Mouse (Mus musculus) G1E (cell line): ENCODE results near the gene Xcl1. TPM values are rescaled to one million over a fixed set of nuclear protein-coding genes. Genes with fewer than 3 reads are reported as not detected.

Experiments used
- ATAC-seq: 2 replicates; pipeline ENCODE4 v1.8.0; 2016; ENCODE audit warnings: mild to moderate bottlenecking; ENCODE audit not compliant: insufficient number of reproducible peaks, poor library complexity, low FRiP score, severe bottlenecking; ENCODE audit errors: extremely low read depth
- DNase-seq: peaks from one replicate; pipeline ENCODE4 v3.0.0; 2012; ENCODE audit warnings: low spot score
- H3K27me3 ChIP-seq: 2 replicates; pipeline ENCODE4 v1.6.1; 2012; ENCODE audit warnings: mild to moderate bottlenecking, low read length, inconsistent platforms; ENCODE audit not compliant: insufficient read depth
- H3K36me3 ChIP-seq: replicated peaks from 2 replicates; pipeline ENCODE3; 2012; ENCODE audit warnings: mild to moderate bottlenecking, inconsistent platforms
- H3K4me1 ChIP-seq: 2 replicates; pipeline ENCODE4 v1.6.1; 2012; ENCODE audit warnings: low read depth, low read length, inconsistent platforms, mixed read lengths; ENCODE audit not compliant: insufficient read depth
- H3K4me3 ChIP-seq: 2 replicates; pipeline ENCODE4 v1.5.1; 2012; ENCODE audit warnings: low read depth, mild to moderate bottlenecking, inconsistent platforms, low read length, moderate library complexity, mixed read lengths
- H3K9me3 ChIP-seq: replicated peaks from 2 replicates; pipeline ENCODE4 v1.6.1; 2012; ENCODE audit warnings: inconsistent platforms
- CTCF ChIP-seq: IDR thresholded peaks from 2 replicates; pipeline ENCODE4 v1.5.1; 2012; ENCODE audit warnings: low read depth, low read length, inconsistent platforms, mixed read lengths
- GATA1 ChIP-seq: IDR thresholded peaks from 2 replicates; pipeline ENCODE4 v1.6.1; 2012; ENCODE audit warnings: borderline replicate concordance, low read length, inconsistent platforms, mixed read lengths
- GATA2 ChIP-seq: IDR thresholded peaks from 2 replicates; pipeline ENCODE4 v1.6.1; 2012; ENCODE audit warnings: low read depth, low read length, inconsistent platforms, borderline replicate concordance
- POLR2AphosphoS5 ChIP-seq: IDR thresholded peaks from 2 replicates; pipeline ENCODE4 v1.6.1; 2012; ENCODE audit warnings: low read depth, low read length, inconsistent platforms; ENCODE audit not compliant: insufficient replicate concordance
- TAL1 ChIP-seq: conservative IDR thresholded peaks from 2 replicates; pipeline ENCODE4 v1.6.1; 2012; ENCODE audit warnings: low read depth, low read length, inconsistent platforms, mixed read lengths
- polyA plus RNA-seq: library from polyadenylated mRNA; stranded (reverse); fragments of >175 nt; gene quantifications from 2 replicates; pipeline ENCODE4 v1.2.3, GENCODE M21; 2012
- total RNA-seq, 2 experiments: library from RNA; stranded (forward) in 1 of 2; stranded (reverse) in 1 of 2; fragments of 200-1000 nt in 1 of 2; fragments of >200 nt in 1 of 2; fragmentation: Nextera tagmentation in 1 of 2; gene quantifications; 2 replicates each; pipeline ENCODE4 v1.2.3; 2014 to 2017

Xcl1 gene
- total and polyA plus RNA-seq, 3 experiments = not detected

DNA sequence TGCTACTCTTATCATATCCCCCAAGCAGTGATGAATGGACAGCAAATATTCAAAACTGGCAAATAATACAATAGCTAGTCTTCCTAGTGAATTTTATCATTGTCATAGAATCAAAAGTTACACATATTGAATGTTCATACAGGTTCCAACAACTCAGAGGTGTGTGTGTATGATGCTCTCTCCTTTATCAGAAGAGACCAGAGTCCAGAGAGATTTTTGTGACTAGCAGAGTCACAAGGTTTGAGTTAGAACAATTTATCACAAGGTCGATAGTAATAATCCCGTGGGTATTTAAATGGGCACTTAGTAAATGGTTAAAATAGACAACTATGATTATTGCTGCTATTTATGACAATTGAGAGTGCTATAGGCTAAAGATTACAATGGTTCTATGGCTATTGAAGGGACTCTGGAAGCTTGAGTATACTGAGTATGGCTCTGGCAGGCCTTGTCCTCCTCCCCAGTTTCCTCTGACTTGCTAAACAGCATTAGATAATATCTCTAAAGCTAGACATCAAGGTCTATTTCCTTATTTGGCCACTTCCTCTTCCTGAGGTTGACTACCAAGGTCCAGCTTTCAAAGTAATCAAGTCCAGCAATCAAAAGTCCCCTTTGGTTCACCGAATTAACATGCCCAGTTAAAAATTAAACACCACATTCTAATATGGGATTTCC is 21.5 kb upstream of the Xcl1 start:
- peaks cover 6% of the 10 kb centered on the region for H3K9me3 ChIP-seq
- H3K4me3 ChIP-seq = no peak overlapping the region
- DNase-seq (no peak), ATAC-seq (no peak)
- TF ChIP-seq TAL1 (no peak), POLR2AphosphoS5 (no peak), CTCF (no peak), GATA2 (no peak), GATA1 (no peak)
- no peaks in the 10 kb centered on the region for H3K4me1 ChIP-seq
- H3K36me3 ChIP-seq = no peaks in the 10 kb centered on the region
- H3K27me3 ChIP-seq = no peaks in the 10 kb centered on the region

DNA sequence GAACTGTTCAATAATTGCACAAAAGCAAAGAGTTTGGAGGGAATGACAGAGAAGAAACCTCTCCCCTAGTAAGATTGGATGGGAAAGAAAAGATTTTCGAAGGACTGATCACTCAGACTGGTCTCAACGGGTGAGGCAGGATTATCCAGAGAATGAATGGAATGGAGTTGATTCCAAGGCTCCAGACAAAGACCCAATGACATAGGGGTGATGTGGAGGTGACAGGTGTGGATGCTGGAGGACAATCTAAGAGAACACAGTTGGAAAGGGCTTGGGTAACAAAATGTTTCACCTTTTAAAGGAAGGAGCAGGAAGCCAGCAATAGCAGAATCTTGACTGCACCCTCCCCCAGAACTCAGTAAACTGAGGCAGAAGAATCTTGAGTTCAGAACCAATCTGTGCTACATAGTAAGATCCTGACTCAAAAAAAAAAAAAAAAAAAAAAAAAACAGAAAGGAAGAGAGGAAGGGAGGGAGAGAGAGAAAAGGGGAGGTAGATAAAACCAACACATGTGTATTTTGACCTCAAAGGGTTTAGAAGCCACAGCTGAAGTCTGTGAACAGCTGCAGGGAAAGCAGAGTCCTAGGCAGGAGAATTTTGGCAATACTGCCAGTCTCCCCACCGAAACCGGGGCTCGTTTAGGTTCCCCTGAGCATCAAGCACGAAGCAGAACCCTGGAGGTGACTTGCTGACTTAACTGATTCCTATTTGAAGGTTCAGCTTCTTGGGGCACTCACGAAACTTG is 20.3 kb upstream of the Xcl1 start:
- DNase-seq = no peak
- Histone ChIP-seq H3K4me1 (no peaks in the 10 kb centered on the region), H3K4me3 (no peak overlapping the region), H3K36me3 (no peaks in the 10 kb centered on the region), H3K27me3 (no peaks in the 10 kb centered on the region), H3K9me3 (peaks cover 4% of the 10 kb centered on the region; the same call in 1 of the 2 replicates)
- no peak for ATAC-seq
- TF ChIP-seq POLR2AphosphoS5 = no peak
- TF ChIP-seq GATA2 = no peak
- TF ChIP-seq CTCF = no peak
- TF ChIP-seq TAL1 = no peak
- no peak for TF ChIP-seq GATA1

DNA sequence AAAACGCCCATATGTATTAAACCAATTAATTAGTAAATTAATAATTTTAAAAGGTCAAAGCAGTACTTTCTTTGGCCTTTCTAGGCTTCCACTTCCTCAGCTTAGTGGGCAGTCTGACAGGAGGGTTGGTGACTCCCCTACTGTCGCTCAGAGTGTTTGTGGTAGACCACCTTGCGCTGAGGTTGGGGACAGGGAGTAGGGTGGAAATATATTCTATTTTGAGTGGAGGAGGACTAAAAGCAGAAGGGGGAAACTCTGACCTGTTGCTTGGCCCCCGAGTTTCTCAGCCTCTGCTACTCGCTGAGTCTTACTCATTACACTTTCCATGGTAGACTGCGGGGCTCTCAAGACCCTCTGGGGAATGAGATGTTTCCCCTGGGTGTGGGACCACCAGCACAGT is 18.2 kb upstream of the Xcl1 start:
- DNase-seq (no peak), ATAC-seq (no peak)
- peaks cover 4% of the 10 kb centered on the region; the same call in 1 of the 2 replicates for H3K9me3 ChIP-seq
- TF ChIP-seq CTCF = no peak
- no peak for TF ChIP-seq GATA2
- TF ChIP-seq TAL1 = no peak
- no peak for TF ChIP-seq POLR2AphosphoS5
- no peak for TF ChIP-seq GATA1
- H3K4me1 ChIP-seq = no peaks in the 10 kb centered on the region
- H3K27me3 ChIP-seq = no peaks in the 10 kb centered on the region
- no peak overlapping the region for H3K4me3 ChIP-seq
- H3K36me3 ChIP-seq = no peaks in the 10 kb centered on the region

DNA sequence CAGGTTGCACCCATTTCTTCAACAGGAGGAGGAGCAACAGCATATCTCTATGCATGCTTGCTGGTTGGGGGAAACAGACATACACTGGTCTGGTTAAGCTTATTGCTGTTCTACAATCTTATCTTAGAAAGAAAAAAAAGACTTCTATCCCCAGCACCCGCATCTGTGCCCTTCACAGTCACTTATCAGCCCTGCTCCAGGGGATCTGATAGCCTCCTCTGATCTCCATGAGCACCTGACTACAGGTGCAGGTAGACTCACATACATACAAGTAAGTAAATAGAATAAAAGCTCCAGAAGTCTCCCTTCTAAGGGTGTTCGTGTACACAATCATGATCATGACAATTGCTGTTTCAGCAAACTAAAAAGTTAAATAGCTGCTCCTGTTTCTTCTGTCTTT is 733 bp upstream of the Xcl1 start:
- Histone ChIP-seq H3K4me3 (no peak overlapping the region), H3K27me3 (no peaks in the 10 kb centered on the region), H3K9me3 (peaks cover 8% of the 10 kb centered on the region; the same call in 1 of the 2 replicates), H3K4me1 (no peaks in the 10 kb centered on the region), H3K36me3 (no peaks in the 10 kb centered on the region)
- DNase-seq = no peak
- TF ChIP-seq CTCF = no peak
- TF ChIP-seq GATA1 = no peak
- no peak for TF ChIP-seq TAL1
- no peak for TF ChIP-seq GATA2
- TF ChIP-seq POLR2AphosphoS5 = no peak
- no peak for ATAC-seq

DNA sequence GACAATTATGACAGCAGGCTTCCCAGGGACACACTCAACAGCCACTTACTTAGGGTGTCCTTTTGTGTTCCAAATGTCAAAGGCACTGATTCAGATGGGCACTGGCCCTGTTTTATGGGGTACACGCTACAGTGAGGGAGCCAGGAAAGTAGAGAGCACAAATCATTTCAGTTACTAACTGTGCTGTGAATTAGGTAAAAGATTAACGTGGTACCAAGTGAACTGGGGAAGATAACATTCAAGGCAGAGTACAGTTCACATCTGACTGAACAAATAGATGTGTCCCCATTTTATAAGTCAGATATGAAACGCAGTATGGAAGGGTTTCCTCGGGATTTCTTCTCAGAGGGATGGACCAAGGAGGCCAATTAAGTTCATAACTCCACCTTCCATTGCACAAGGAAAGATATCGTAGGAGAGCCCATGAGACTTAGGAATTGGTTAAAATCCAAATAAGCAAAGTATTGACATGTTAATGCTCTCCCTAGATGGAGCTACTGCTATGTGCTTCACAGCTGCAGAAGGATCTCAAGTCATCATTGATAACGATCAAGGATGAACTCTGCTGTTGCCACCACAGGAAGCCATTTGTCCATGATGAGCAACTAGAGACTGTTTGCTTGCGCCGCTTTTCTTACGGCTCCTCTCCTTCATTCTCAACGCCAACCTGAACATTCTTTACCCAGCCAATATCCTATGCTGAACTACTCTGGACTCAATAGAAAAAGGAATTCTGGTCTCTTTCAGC is 1.7 kb downstream of the Xcl1 start:
- TF ChIP-seq TAL1 (no peak), CTCF (no peak), GATA2 (no peak), POLR2AphosphoS5 (no peak), GATA1 (no peak)
- H3K4me1 ChIP-seq = no peaks in the 10 kb centered on the region
- DNase-seq (no peak), ATAC-seq (no peak)
- H3K9me3 ChIP-seq = peaks cover 8% of the 10 kb centered on the region; the same call in 1 of the 2 replicates
- no peaks in the 10 kb centered on the region for H3K27me3 ChIP-seq
- H3K4me3 ChIP-seq = no peak overlapping the region
- H3K36me3 ChIP-seq = no peaks in the 10 kb centered on the region

DNA sequence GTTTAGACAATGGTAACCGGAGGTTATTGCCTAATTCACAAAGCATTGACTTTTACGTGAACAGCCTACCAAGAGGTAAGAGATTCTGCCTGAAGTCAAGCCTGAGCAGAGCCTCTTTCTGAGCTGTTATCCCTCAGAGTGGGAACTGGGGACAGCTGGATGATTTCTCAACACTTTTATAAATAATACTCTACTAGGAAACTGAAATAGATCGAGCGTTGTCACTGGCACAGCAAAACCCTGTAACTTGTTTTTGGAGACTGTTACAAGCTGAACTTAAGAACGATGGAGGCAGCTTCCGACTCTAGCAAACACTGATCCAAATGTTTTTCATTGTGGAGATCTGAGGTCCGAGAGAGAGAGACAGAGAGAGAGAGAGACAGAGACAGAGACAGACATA is 4.2 kb downstream of the Xcl1 start:
- TF ChIP-seq POLR2AphosphoS5 (no peak), GATA1 (no peak), CTCF (no peak), TAL1 (no peak), GATA2 (no peak)
- Histone ChIP-seq H3K27me3 (no peaks in the 10 kb centered on the region), H3K36me3 (no peaks in the 10 kb centered on the region), H3K4me3 (no peak overlapping the region), H3K9me3 (peaks cover 14% of the 10 kb centered on the region), H3K4me1 (no peaks in the 10 kb centered on the region)
- ATAC-seq (no peak), DNase-seq (no peak)
